Mouse (Mus musculus) MEL (cell line): ENCODE data around the gene Drd1. TPM values are rescaled to one million over a fixed set of nuclear protein-coding genes. Genes with fewer than 3 reads are reported as not detected.

Source experiments
- DNase-seq: peaks from one replicate; pipeline ENCODE4 v3.0.0; 2011; ENCODE audit warnings: low read depth, low spot score
- H3K27ac ChIP-seq: 2 replicates; pipeline ENCODE4 v1.5.1; 2012; ENCODE audit warnings: low read depth, mild to moderate bottlenecking, control low read depth, low read length, moderate library complexity; ENCODE audit not compliant: control insufficient read depth
- H3K27me3 ChIP-seq, 2 experiments: fragments of 150-350 bp in 1 of 2; sonication (generic) in 1 of 2; 2 replicates each; pipeline ENCODE4 v1.6.1; 2012; ENCODE audit warnings: low read length in 2 of 2, mild to moderate bottlenecking in 2 of 2, improper control_type of control experiment in 1 of 2, moderate library complexity in 1 of 2; ENCODE audit not compliant: insufficient read depth in 2 of 2, control insufficient read depth in 1 of 2
- H3K36me3 ChIP-seq, 2 experiments: 2 replicates each; pipeline ENCODE4 v1.6.1; 2012 to 2014; ENCODE audit warnings: low read length in 2 of 2, improper control_type of control experiment in 1 of 2, inconsistent platforms in 1 of 2, mild to moderate bottlenecking in 1 of 2; ENCODE audit not compliant: insufficient read depth in 2 of 2, control insufficient read depth in 1 of 2
- H3K4me1 ChIP-seq, 2 experiments: fragments of 150-350 bp in 1 of 2; sonication (generic) in 1 of 2; 2 replicates each; pipeline ENCODE4 v1.6.1; 2012; ENCODE audit warnings: low read length in 2 of 2, improper control_type of control experiment in 1 of 2, mild to moderate bottlenecking in 1 of 2; ENCODE audit not compliant: insufficient read depth in 2 of 2, control insufficient read depth in 1 of 2
- H3K4me3 ChIP-seq, 2 experiments: fragments of 150-350 bp in 1 of 2; sonication (generic) in 1 of 2; 2 replicates each; pipeline ENCODE4 v1.5.1; 2012; ENCODE audit warnings: low read depth in 2 of 2, low read length in 2 of 2, mild to moderate bottlenecking in 2 of 2, moderate library complexity in 2 of 2, control low read depth in 1 of 2, improper control_type of control experiment in 1 of 2; ENCODE audit not compliant: control insufficient read depth in 1 of 2, insufficient read depth in 1 of 2
- H3K79me2 ChIP-seq: 2 replicates; pipeline ENCODE4 v1.6.1; 2012; ENCODE audit warnings: mild to moderate bottlenecking, low read length, moderate library complexity; ENCODE audit not compliant: control insufficient read depth, poor library complexity, insufficient read depth
- H3K9ac ChIP-seq: 2 replicates; pipeline ENCODE4 v1.6.1; 2012; ENCODE audit warnings: low read depth, mild to moderate bottlenecking, control low read depth, low read length, moderate library complexity; ENCODE audit not compliant: control insufficient read depth, poor library complexity, severe bottlenecking
- H3K9me3 ChIP-seq: fragments of 150-350 bp; sonication (generic); replicated peaks from 2 replicates; pipeline ENCODE4 v1.6.1; 2012; ENCODE audit warnings: mild to moderate bottlenecking, low read length, improper control_type of control experiment, moderate library complexity; ENCODE audit not compliant: insufficient read depth
- BHLHE40 ChIP-seq: IDR thresholded peaks from 2 replicates; pipeline ENCODE4 v1.6.1; 2012; ENCODE audit warnings: low read depth, mild to moderate bottlenecking, inconsistent platforms, low read length, improper control_type of control experiment, borderline replicate concordance
- CTCF ChIP-seq, 3 experiments: IDR thresholded peaks in 2 of 3; conservative IDR thresholded peaks in 1 of 3; 2 replicates each; pipeline ENCODE4 v1.5.1; 2011 to 2012; ENCODE audit warnings: low read length in 3 of 3, low read depth in 2 of 3, mild to moderate bottlenecking in 2 of 3, improper control_type of control experiment in 1 of 3, inconsistent platforms in 1 of 3, mixed read lengths in 1 of 3, moderate library complexity in 1 of 3; ENCODE audit not compliant: control insufficient read depth in 1 of 3, insufficient read depth in 1 of 3, poor library complexity in 1 of 3, severe bottlenecking in 1 of 3
- ELF1 ChIP-seq: IDR thresholded peaks from 2 replicates; pipeline ENCODE4 v1.6.1; 2014; ENCODE audit warnings: low read depth, mild to moderate bottlenecking, inconsistent platforms, low read length, improper control_type of control experiment, moderate library complexity
- EP300 ChIP-seq, 2 experiments: IDR thresholded peaks; 2 replicates each; pipeline ENCODE4 v1.6.1; 2011; ENCODE audit warnings: improper control_type of control experiment in 2 of 2, low read length in 2 of 2, low read depth in 1 of 2, mild to moderate bottlenecking in 1 of 2
- ETS1 ChIP-seq: IDR thresholded peaks from 2 replicates; pipeline ENCODE4 v1.6.1; 2012; ENCODE audit warnings: low read depth, mild to moderate bottlenecking, inconsistent platforms, low read length, improper control_type of control experiment, moderate library complexity
- GATA1 ChIP-seq: IDR thresholded peaks from 2 replicates; pipeline ENCODE4 v1.6.1; 2011; ENCODE audit warnings: low read depth, low read length, improper control_type of control experiment
- HCFC1 ChIP-seq: IDR thresholded peaks from 2 replicates; pipeline ENCODE4 v1.6.1; 2012; ENCODE audit warnings: low read depth, mild to moderate bottlenecking, inconsistent platforms, low read length, improper control_type of control experiment, moderate library complexity
- MXI1 ChIP-seq: IDR thresholded peaks from 2 replicates; pipeline ENCODE4 v1.6.1; 2011; ENCODE audit warnings: mild to moderate bottlenecking, low read depth, low read length, improper control_type of control experiment
- NELFE ChIP-seq: IDR thresholded peaks from 2 replicates; pipeline ENCODE4 v1.6.1; 2011; ENCODE audit warnings: low read depth, low read length, improper control_type of control experiment
- POLR2AphosphoS2 ChIP-seq: IDR thresholded peaks from 2 replicates; pipeline ENCODE4 v1.6.1; 2011; ENCODE audit warnings: low read length, improper control_type of control experiment
- RAD21 ChIP-seq: IDR thresholded peaks from 2 replicates; pipeline ENCODE4 v1.6.1; 2011; ENCODE audit warnings: mild to moderate bottlenecking, low read depth, low read length, improper control_type of control experiment
- RCOR1 ChIP-seq: IDR thresholded peaks from 2 replicates; pipeline ENCODE4 v1.6.1; 2012; ENCODE audit warnings: low read depth, mild to moderate bottlenecking, inconsistent platforms, low read length, improper control_type of control experiment
- SIN3A ChIP-seq: IDR thresholded peaks from 2 replicates; pipeline ENCODE4 v1.6.1; 2012; ENCODE audit warnings: low read length, improper control_type of control experiment, inconsistent platforms
- TAL1 ChIP-seq: IDR thresholded peaks from 2 replicates; pipeline ENCODE4 v1.6.1; 2012; ENCODE audit warnings: mild to moderate bottlenecking, inconsistent platforms, low read length, moderate library complexity, mixed read lengths
- TCF12 ChIP-seq: IDR thresholded peaks from 2 replicates; pipeline ENCODE4 v1.6.1; 2014; ENCODE audit warnings: low read depth, mild to moderate bottlenecking, inconsistent platforms, low read length, improper control_type of control experiment, moderate library complexity
- UBTF ChIP-seq: IDR thresholded peaks from 2 replicates; pipeline ENCODE4 v1.6.1; 2012; ENCODE audit warnings: low read depth, mild to moderate bottlenecking, inconsistent platforms, low read length, improper control_type of control experiment, moderate library complexity, borderline replicate concordance; ENCODE audit not compliant: insufficient read depth
- USF2 ChIP-seq, 2 experiments: IDR thresholded peaks; 2 replicates each; pipeline ENCODE4 v1.6.1; 2011 to 2012; ENCODE audit warnings: improper control_type of control experiment in 2 of 2, low read length in 2 of 2, borderline replicate concordance in 1 of 2, inconsistent platforms in 1 of 2, low read depth in 1 of 2, mild to moderate bottlenecking in 1 of 2; ENCODE audit not compliant: insufficient read depth in 1 of 2
- ZC3H11A ChIP-seq: IDR thresholded peaks from 2 replicates; pipeline ENCODE4 v1.6.1; 2012; ENCODE audit warnings: low read depth, mild to moderate bottlenecking, inconsistent platforms, low read length, improper control_type of control experiment
- ZKSCAN1 ChIP-seq: IDR thresholded peaks from 2 replicates; pipeline ENCODE4 v1.6.1; 2012; ENCODE audit warnings: low read depth, mild to moderate bottlenecking, inconsistent platforms, low read length, improper control_type of control experiment, moderate library complexity
- polyA plus RNA-seq, 2 experiments: library from polyadenylated mRNA; stranded (reverse) in 1 of 2; unstranded in 1 of 2; fragments of >175 nt in 1 of 2; fragments of >200 nt in 1 of 2; gene quantifications; 2 replicates each; pipeline versions ENCODE4 v1.2.1 to v1.2.4; 2012; ENCODE audit warnings: low replicate concordance in 2 of 2, low read depth in 1 of 2; ENCODE audit not compliant: insufficient read length in 2 of 2, insufficient read depth in 1 of 2, missing spikeins in 1 of 2
- total RNA-seq: library from RNA; depleted of rRNA; stranded (reverse); fragments of 300-350 nt; gene quantifications from 2 replicates; pipeline ENCODE4 v1.2.3, GENCODE M21; 2012

Gene Drd1
- total and polyA plus RNA-seq, 3 experiments = not detected

- TF ChIP-seq SIN3A (no peak), TCF12 (no peak), MXI1 (no peak), TAL1 (no peak), BHLHE40 (no peak), ZKSCAN1 (no peak), UBTF (no peak), USF2 (IDR thresholded peaks at IDR 0.05; ENCODE audit: borderline replicate concordance in 1 of 2, insufficient read depth in 1 of 2, low read depth in 1 of 2, low read length in 2 of 2) (no peak), GATA1 (no peak), HCFC1 (no peak), RAD21 (no peak), ELF1 (no peak), ZC3H11A (no peak), CTCF (IDR thresholded peaks at IDR 0.05 in 2 of 3, conservative IDR thresholded peaks at IDR 0.05 in 1 of 3; ENCODE audit: control insufficient read depth in 1 of 3, insufficient read depth in 1 of 3, low read depth in 2 of 3, low read length in 3 of 3, poor library complexity in 1 of 3, severe bottlenecking in 1 of 3) (no peak)
- TF ChIP-seq, all 39 proteins: peak for 0
- H3K27me3 ChIP-seq = no peaks in the 10 kb centered on the region
- H3K9me3 ChIP-seq = no peaks in the 10 kb centered on the region
Observed at GRCm38 (mm10) chr13:54091719-54092118, 36.2 kb upstream of the Drd1 start.

GRCm38 (mm10) chr13:54085266-54085665 is 29.8 kb upstream of the Drd1 start:
- no peak overlapping the region for H3K27ac ChIP-seq
- no peak overlapping the region for H3K9ac ChIP-seq
- DNase-seq = no peak
- H3K4me1 ChIP-seq = peaks cover 11 to 21% of the 10 kb centered on the region in 2 experiments
- H3K27me3 ChIP-seq = no peaks in the 10 kb centered on the region
- peaks cover 23 to 39% of the 10 kb centered on the region in 2 experiments for H3K36me3 ChIP-seq
- H3K79me2 ChIP-seq = peaks cover 21% of the 10 kb centered on the region
- TF ChIP-seq ZC3H11A (no peak), ETS1 (no peak), RAD21 (no peak), CTCF (IDR thresholded peaks at IDR 0.05 in 2 of 3, conservative IDR thresholded peaks at IDR 0.05 in 1 of 3; ENCODE audit: control insufficient read depth in 1 of 3, insufficient read depth in 1 of 3, low read depth in 2 of 3, low read length in 3 of 3, poor library complexity in 1 of 3, severe bottlenecking in 1 of 3) (no peak), EP300 (IDR thresholded peaks at IDR 0.05; ENCODE audit: low read depth in 1 of 2, low read length in 2 of 2) (no peak), NELFE (no peak), BHLHE40 (no peak), TAL1 (no peak), POLR2AphosphoS2 (no peak), UBTF (no peak), RCOR1 (no peak), GATA1 (no peak)
- no peaks in the 10 kb centered on the region for H3K9me3 ChIP-seq
- H3K4me3 ChIP-seq = no peak overlapping the region

More at GRCm38 (mm10) chr13:54091719-54092118, 36.2 kb upstream of the Drd1 start:
- no peak overlapping the region for H3K9ac ChIP-seq
- no peaks in the 10 kb centered on the region for H3K4me1 ChIP-seq
- DNase-seq = no peak
- H3K4me3 ChIP-seq = no peak overlapping the region
- no peak overlapping the region for H3K27ac ChIP-seq
- H3K79me2 ChIP-seq = no peaks in the 10 kb centered on the region
- H3K36me3 ChIP-seq = peaks cover 0 to 50% of the 10 kb centered on the region in 2 experiments; a peak in 2 of 4 replicates
